Mouse (Mus musculus) thymus, adult 2 months (tissue): ENCODE data around the gene Rph3al. TPM values are rescaled to one million over a fixed set of nuclear protein-coding genes. Genes with fewer than 3 reads are reported as not detected.

Experiments used
- DNase-seq: peaks from one replicate; pipeline ENCODE4 v3.0.0; 2021
- H3K27ac ChIP-seq: fragments of 200-500 bp; 2 replicates; pipeline ENCODE4 v1.5.1; 2012; ENCODE audit warnings: low read length, control low read depth; ENCODE audit not compliant: control insufficient read depth, insufficient read depth
- H3K27me3 ChIP-seq: fragments of 200-500 bp; 2 replicates; pipeline ENCODE4 v1.6.1; 2012; ENCODE audit warnings: mild to moderate bottlenecking, low read length, moderate library complexity, mixed read lengths; ENCODE audit not compliant: control insufficient read depth, insufficient read depth
- H3K36me3 ChIP-seq: fragments of 200-500 bp; 2 replicates; pipeline ENCODE4 v1.6.1; 2012; ENCODE audit warnings: mild to moderate bottlenecking, low read length, moderate library complexity; ENCODE audit not compliant: control insufficient read depth, insufficient read depth
- H3K4me1 ChIP-seq: fragments of 200-500 bp; replicated peaks from 2 replicates; pipeline ENCODE4 v1.6.1; 2012; ENCODE audit warnings: low read length; ENCODE audit not compliant: control insufficient read depth, insufficient read depth
- H3K4me3 ChIP-seq: fragments of 200-500 bp; 2 replicates; pipeline ENCODE4 v1.5.1; 2012; ENCODE audit warnings: mild to moderate bottlenecking, low read length, control low read depth, moderate library complexity; ENCODE audit not compliant: control insufficient read depth, insufficient read depth
- CTCF ChIP-seq: fragments of 200-500 bp; IDR thresholded peaks from 2 replicates; pipeline ENCODE4 v1.5.1; 2012; ENCODE audit warnings: mild to moderate bottlenecking, control low read depth, low read length, moderate library complexity, borderline replicate concordance; ENCODE audit not compliant: control insufficient read depth, poor library complexity, insufficient read depth; ENCODE audit errors: extremely low read depth
- POLR2A ChIP-seq: fragments of 200-500 bp; IDR thresholded peaks from 2 replicates; pipeline ENCODE4 v1.6.1; 2012; ENCODE audit warnings: mild to moderate bottlenecking, low read length, control low read depth, moderate library complexity; ENCODE audit not compliant: control insufficient read depth, poor library complexity, insufficient read depth; ENCODE audit errors: extremely low read depth
- WGBS: fragments of 180-500 bp; shearing (Covaris S2); methylation state at CpG from one replicate; pipeline ENCODE4 v1.1.7; 2018; 5-methylcytosine and 5-hydroxymethylcytosine counted together
- polyA plus RNA-seq: library from polyadenylated mRNA; depleted of rRNA; stranded (reverse); fragments of >200 nt; gene quantifications from 2 replicates; pipeline ENCODE4 v1.2.3, GENCODE M21; 2012; rRNA removed

Gene Rph3al
- polyA plus RNA-seq, 1 experiment = 7.6 TPM

- TF ChIP-seq CTCF (no peak), POLR2A (no peak)
- DNase-seq = no peak
- H3K27ac ChIP-seq = no peak overlapping the region
- no peaks in the 10 kb centered on the region for H3K27me3 ChIP-seq
- H3K4me1 ChIP-seq = no peaks in the 10 kb centered on the region
- H3K36me3 ChIP-seq = no peaks in the 10 kb centered on the region
- no peak overlapping the region for H3K4me3 ChIP-seq
- WGBS = 94% methylated on average over 8 of the region's 8 CpGs
These were observed 152.3 kb downstream of the Rph3al start for GRCm38 (mm10) chr11:75785897-75786296.

GRCm38 (mm10) chr11:75783799-75784198 is 154.4 kb downstream of the Rph3al start:
- no peak for DNase-seq
- WGBS = 97% methylated on average over 5 of the region's 5 CpGs
- H3K27ac ChIP-seq = no peak overlapping the region
- H3K4me1 ChIP-seq = no peaks in the 10 kb centered on the region
- no peaks in the 10 kb centered on the region for H3K36me3 ChIP-seq
- H3K27me3 ChIP-seq = no peaks in the 10 kb centered on the region
- TF ChIP-seq CTCF (no peak), POLR2A (no peak)
- H3K4me3 ChIP-seq = no peak overlapping the region

GRCm38 (mm10) chr11:75781919-75782318 is 156.3 kb downstream of the Rph3al start:
- H3K27ac ChIP-seq = no peak overlapping the region

More at GRCm38 (mm10) chr11:75781919-75782318, 156.3 kb downstream of the Rph3al start:
- 30% methylated on average over 6 of the region's 6 CpGs for WGBS
- Histone ChIP-seq H3K27me3 (no peaks in the 10 kb centered on the region), H3K36me3 (no peaks in the 10 kb centered on the region), H3K4me3 (no peak overlapping the region), H3K4me1 (no peaks in the 10 kb centered on the region)
- no peak for TF ChIP-seq POLR2A
- TF ChIP-seq CTCF = peak; percentile 33; the same call in 1 of the 2 replicates
- DNase-seq = peak; percentile 64

Other genes starting within 250 kb of the Rph3al start
- gene Ywhae, start 205.6 kb downstream of the Rph3al start, polyA plus RNA-seq = 170 and 177 TPM in 2 replicates
- gene Doc2b, start 142.4 kb downstream of the Rph3al start, polyA plus RNA-seq = 0.24 and 0.31 TPM in 2 replicates
- gene 1700016K19Rik, start 61.5 kb upstream of the Rph3al start, polyA plus RNA-seq = 0.38 and 0.74 TPM in 2 replicates
- gene Rflnb, start 89.4 kb upstream of the Rph3al start, polyA plus RNA-seq = 8.7 and 8.9 TPM in 2 replicates
- 30.6 and 33.7 TPM in 2 replicates for gene Vps53, start 241.2 kb upstream of the Rph3al start, polyA plus RNA-seq
- gene Fam57a, start 241.2 kb upstream of the Rph3al start, polyA plus RNA-seq = 17.4 and 19.4 TPM in 2 replicates